Mouse (Mus musculus): ENCODE data around the gene Plekha8. TPM values are rescaled to one million over a fixed set of nuclear protein-coding genes. Genes with fewer than 3 reads are reported as not detected.

Plekha8 gene
- total RNA-seq (2023) = 10 to 100 TPM; 10.7 to 12.9 TPM

DNA sequence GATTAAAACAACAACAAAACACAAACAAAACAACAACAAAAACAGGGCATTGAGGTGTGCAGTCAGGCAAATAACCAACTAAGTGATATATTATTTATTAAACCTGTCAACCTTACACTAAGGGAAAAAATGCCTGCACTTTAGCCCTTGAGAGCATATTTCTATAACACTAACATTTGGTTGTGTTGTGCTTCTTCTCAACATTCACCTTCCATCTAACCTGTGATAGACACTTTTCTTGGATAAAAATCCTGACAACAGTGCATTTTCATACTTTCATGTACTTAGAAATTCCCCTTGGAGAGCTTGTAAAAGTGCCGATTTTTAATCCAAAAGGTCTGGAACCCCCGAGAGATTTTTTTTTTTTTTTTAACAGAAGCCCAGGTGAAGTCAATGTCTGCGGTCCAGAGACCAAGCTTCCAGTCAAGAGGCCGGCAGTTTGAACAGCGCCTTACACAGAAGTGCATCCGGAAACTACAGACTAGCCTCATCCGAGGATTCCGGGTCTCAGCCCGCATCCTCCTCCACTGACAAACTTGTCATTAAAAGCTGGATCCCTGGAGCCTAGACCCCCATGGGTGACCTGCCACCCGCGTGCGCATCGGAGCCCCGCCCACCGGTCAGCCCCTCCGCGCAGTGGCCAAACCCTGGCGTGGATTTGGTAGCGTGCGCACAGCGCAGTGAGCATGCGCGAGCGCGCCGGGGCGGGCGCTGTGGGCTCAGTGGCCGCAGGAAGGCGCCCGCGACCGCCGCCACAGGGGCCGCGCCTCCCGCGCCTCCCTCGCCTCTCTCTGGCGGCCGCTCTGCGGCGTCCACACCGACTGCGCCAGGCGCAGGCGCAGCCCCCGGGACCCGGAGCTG, at the start of gene Plekha8:
TSS of gene Plekha8 (plus strand) at position 643 of the 861 bp plus-strand sequence.

DNA sequence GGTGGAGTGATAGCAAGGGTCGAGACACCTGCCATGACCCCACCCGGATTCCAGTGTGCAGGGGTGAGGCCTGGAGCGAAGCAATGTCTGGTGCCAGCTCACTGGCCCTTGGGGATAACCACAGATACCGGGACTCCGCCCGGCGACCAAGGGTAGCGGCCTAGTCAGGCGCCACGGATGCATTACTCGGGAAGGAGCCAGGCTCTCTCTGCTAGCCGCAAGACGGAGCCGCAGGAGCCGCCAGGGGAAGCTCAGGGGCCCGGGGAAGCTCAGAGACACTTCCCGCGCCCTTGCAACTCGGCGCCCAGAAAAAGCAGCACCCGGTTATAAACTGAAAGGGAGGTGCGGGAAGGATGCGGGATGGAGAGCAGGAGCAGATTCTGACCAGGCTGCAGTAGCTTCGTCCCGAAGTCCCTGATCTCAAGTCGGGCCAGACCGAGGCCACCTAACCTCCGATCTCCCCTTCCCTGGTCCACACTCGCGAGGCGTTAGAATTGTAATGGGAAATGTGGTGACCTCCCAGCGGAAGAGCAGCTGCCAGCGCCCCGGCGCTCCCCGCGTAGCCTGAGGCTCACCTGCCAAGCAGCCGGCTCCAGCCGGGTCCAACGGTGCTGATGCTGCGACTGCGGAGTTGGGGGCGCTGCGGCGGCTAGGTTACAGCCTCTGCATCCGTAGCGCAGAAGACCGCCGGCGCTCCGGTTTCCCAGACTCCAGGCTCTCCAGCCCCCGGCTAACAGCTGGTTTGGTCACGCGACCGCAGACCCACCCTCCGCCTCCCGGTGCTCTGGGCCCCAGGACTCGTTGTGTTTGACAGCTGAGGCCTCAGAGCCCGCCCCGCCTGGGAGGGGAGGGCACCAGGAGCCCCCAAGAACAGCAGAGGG, 29.0 kb upstream of the Plekha8 start, which contains the start of gene Scrn1:
TSS of gene Scrn1 (minus strand) at position 825 of the 881 bp plus-strand sequence.

DNA sequence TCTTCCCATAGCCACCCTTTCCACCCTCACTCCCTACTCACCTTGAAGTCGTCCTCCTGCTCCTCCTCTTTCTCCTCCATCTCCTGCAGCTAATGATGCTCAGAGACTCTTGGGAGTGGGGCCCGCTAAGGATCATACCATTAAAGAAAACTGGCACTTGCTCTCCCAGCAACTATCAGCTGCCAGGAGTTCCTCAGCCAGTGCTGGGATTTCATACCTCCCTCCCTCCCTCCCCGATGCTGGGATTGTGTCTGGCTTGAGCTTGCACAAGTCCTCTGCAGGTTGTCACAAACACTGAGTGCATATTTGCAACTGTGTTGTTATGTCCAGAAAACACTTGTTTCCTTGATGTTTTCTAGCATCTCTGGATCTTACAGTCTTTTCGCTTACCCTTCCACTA, 2.3 kb downstream of the Plekha8 start, which contains the start of gene Fkbp14:
TSS of gene Fkbp14 (minus strand) at position 101 of the 400 bp plus-strand sequence.

DNA sequence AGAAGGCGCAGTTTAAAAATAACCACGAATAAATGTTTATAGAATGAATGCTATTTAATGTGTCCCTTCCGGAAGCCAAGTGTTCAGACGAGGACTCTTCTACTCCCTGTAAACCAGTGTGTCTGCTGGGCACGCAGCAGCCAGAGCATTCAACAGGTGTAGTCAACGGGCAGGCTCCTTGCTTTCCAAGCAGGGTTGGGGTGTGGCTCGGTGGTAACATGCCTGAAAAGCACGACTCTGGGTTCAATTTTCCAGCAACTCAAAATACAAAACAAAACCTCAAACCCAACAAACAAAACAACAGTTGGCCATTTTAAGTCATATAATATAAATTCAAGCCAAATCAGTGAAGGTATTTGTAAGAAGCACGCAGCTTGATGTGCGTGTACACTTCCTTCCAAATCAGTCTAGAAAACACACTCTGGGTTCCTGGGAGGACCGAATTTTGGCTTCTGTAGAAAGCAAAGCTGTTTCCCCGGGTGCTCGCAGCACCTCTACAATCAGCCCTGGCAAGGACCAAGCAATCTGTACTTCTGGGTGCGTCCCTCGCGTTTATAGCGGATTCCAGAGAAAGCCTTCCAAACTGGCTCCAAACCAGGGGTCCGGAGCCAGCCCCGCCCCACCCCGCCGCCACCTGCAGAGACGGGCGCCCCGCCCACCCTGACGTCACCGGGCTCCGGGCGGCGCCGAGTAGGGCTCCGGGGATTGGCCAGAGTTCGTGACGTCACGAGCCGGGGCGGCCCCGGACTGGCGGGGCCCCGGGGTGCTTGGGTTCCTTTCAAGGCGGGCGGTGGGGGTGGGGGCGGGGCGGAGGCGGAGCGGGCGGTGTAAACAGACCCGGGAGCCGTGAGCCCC, 86.2 kb downstream of the Plekha8 start, which contains the start of gene Mturn:
TSS of gene Mturn (plus strand) at position 734 of the 855 bp plus-strand sequence.

Other genes starting within 250 kb of the Plekha8 start
- gene Wipf3, start 165.5 kb upstream of the Plekha8 start, total RNA-seq (2023) = under 1 TPM; 0.44 TPM
- gene Scrn1, start 28.6 kb upstream of the Plekha8 start, total RNA-seq (2023) = under 1 TPM in 1 of 2 experiments, not detected in 1; 0.12 TPM
- 1 to 10 TPM in 1 of 2 experiments, under 1 TPM in 1; 0.74 to 2.1 TPM for gene Fkbp14, start 2.2 kb downstream of the Plekha8 start, total RNA-seq (2023)
- gene Mturn, start 86.5 kb downstream of the Plekha8 start, total RNA-seq (2023) = 10 to 100 TPM; 30.0 to 38.8 TPM
- gene Znrf2, start 221.8 kb downstream of the Plekha8 start, total RNA-seq (2023) = 100 to 1,000 TPM; 113 to 119 TPM

Data from T-cell, adult 66 days (primary cell).